Mouse (Mus musculus) retina, postnatal 1 day (tissue): Measurements from ENCODE around the gene Irf2bp1.

ENCODE experiments used
- DNase-seq: peaks from one replicate; pipeline ENCODE4 v3.0.0-alpha.2; 2012

Irf2bp1 gene

GRCm38 (mm10) chr7:19001066-19001806, 2.6 kb upstream of the Irf2bp1 start:
- peak; percentile 53 for DNase-seq

- no peak for DNase-seq
These were observed 2.1 kb upstream of the Irf2bp1 start for GRCm38 (mm10) chr7:19001807-19002085.

- DNase-seq, result no peak
These were observed 1.7 kb upstream of the Irf2bp1 start for GRCm38 (mm10) chr7:19002115-19002514.

- DNase-seq, result peak; percentile 95
These were observed 871 bp upstream of the Irf2bp1 start for GRCm38 (mm10) chr7:19002848-19003498.

- DNase-seq, result peak; percentile 40
These were observed 811 bp downstream of the Irf2bp1 start for GRCm38 (mm10) chr7:19004631-19005079.

GRCm38 (mm10) chr7:19005417-19006121, 1.7 kb downstream of the Irf2bp1 start:
- no peak for DNase-seq

- peak; percentile 93 for DNase-seq
These were observed 2.6 kb downstream of the Irf2bp1 start for GRCm38 (mm10) chr7:19006476-19006875.

GRCm38 (mm10) chr7:19007026-19007977, 3.5 kb downstream of the Irf2bp1 start:
- DNase-seq, result no peak

GRCm38 (mm10) chr7:19010581-19010980, 6.7 kb downstream of the Irf2bp1 start:
- DNase-seq, result no peak

GRCm38 (mm10) chr7:19012025-19012621, 8.3 kb downstream of the Irf2bp1 start:
- DNase-seq, result peak; percentile 40

- DNase-seq, result no peak
These were observed 9.0 kb downstream of the Irf2bp1 start for GRCm38 (mm10) chr7:19012882-19013281.

GRCm38 (mm10) chr7:19014452-19014851, 10.6 kb downstream of the Irf2bp1 start:
- DNase-seq, result no peak

GRCm38 (mm10) chr7:19016042-19016441, 12.2 kb downstream of the Irf2bp1 start:
- DNase-seq, result no peak

GRCm38 (mm10) chr7:19017909-19018308, 14.1 kb downstream of the Irf2bp1 start:
- DNase-seq, result no peak

- no peak for DNase-seq
These were observed 17.2 kb downstream of the Irf2bp1 start for GRCm38 (mm10) chr7:19021048-19021447.

- no peak for DNase-seq
These were observed 18.5 kb downstream of the Irf2bp1 start for GRCm38 (mm10) chr7:19022189-19022958.

- DNase-seq, result no peak
These were observed 19.5 kb downstream of the Irf2bp1 start, which contains the start of gene Foxa3 for GRCm38 (mm10) chr7:19023357-19023814. Gene Foxa3, minus strand, starts transcription at chr7:19023538.

GRCm38 (mm10) chr7:19024096-19024506, 20.3 kb downstream of the Irf2bp1 start, which contains the start of gene Sympk:
Gene Sympk, plus strand, starts transcription at chr7:19024377.
- peak; percentile 98 for DNase-seq

GRCm38 (mm10) chr7:19024581-19025255, 20.9 kb downstream of the Irf2bp1 start:
- DNase-seq, result no peak

- DNase-seq, result no peak
These were observed 24.2 kb downstream of the Irf2bp1 start for GRCm38 (mm10) chr7:19028067-19028466.
